Mouse (Mus musculus): ENCODE results near the gene Cd44.

Gene Cd44

GRCm38 (mm10) chr2:102913833-102914545, 12.5 kb upstream of the Cd44 start:
- no peak for DNase-seq (ENCODE audit: low read depth, low spot score)

GRCm38 (mm10) chr2:102912951-102913350, 11.5 kb upstream of the Cd44 start:
- DNase-seq (ENCODE audit: low read depth, low spot score): no peak

GRCm38 (mm10) chr2:102912469-102912868, 11.0 kb upstream of the Cd44 start:
- DNase-seq (ENCODE audit: low read depth, low spot score): no peak

GRCm38 (mm10) chr2:102909403-102909802, 7.9 kb upstream of the Cd44 start:
- no peak for DNase-seq (ENCODE audit: low read depth, low spot score)

GRCm38 (mm10) chr2:102905604-102906003, 4.1 kb upstream of the Cd44 start:
- peak; percentile 51 for DNase-seq (ENCODE audit: low read depth, low spot score)

GRCm38 (mm10) chr2:102901828-102902223, 361 bp upstream of the Cd44 start:
- no peak for DNase-seq (ENCODE audit: low read depth, low spot score)

- DNase-seq (ENCODE audit: low read depth, low spot score): no peak
These were observed 1.2 kb downstream of the Cd44 start for GRCm38 (mm10) chr2:102900230-102900721.

- peak; percentile 39 for DNase-seq (ENCODE audit: low read depth, low spot score)
These were observed 2.2 kb downstream of the Cd44 start for GRCm38 (mm10) chr2:102899238-102899637.

- peak; percentile 42 for DNase-seq (ENCODE audit: low read depth, low spot score)
These were observed 2.9 kb downstream of the Cd44 start for GRCm38 (mm10) chr2:102898585-102898984.

GRCm38 (mm10) chr2:102896154-102896553, 5.3 kb downstream of the Cd44 start:
- DNase-seq (ENCODE audit: low read depth, low spot score): no peak

- peak; percentile 63 for DNase-seq (ENCODE audit: low read depth, low spot score)
These were observed 6.3 kb downstream of the Cd44 start for GRCm38 (mm10) chr2:102895197-102895596.

GRCm38 (mm10) chr2:102894785-102895184, 6.7 kb downstream of the Cd44 start:
- DNase-seq (ENCODE audit: low read depth, low spot score): no peak

- DNase-seq (ENCODE audit: low read depth, low spot score): no peak
These were observed 12.7 kb downstream of the Cd44 start for GRCm38 (mm10) chr2:102888688-102889225.

- no peak for DNase-seq (ENCODE audit: low read depth, low spot score)
These were observed 14.3 kb downstream of the Cd44 start for GRCm38 (mm10) chr2:102887137-102887536.

GRCm38 (mm10) chr2:102886306-102886935, 15.0 kb downstream of the Cd44 start:
- DNase-seq (ENCODE audit: low read depth, low spot score): no peak

GRCm38 (mm10) chr2:102882597-102883272, 18.7 kb downstream of the Cd44 start:
- DNase-seq (ENCODE audit: low read depth, low spot score): peak; percentile 42

- DNase-seq (ENCODE audit: low read depth, low spot score): no peak
These were observed 19.4 kb downstream of the Cd44 start for GRCm38 (mm10) chr2:102882004-102882588.

GRCm38 (mm10) chr2:102878513-102878912, 23.0 kb downstream of the Cd44 start:
- DNase-seq (ENCODE audit: low read depth, low spot score): peak; percentile 39

GRCm38 (mm10) chr2:102877463-102877862, 24.0 kb downstream of the Cd44 start:
- no peak for DNase-seq (ENCODE audit: low read depth, low spot score)

- peak; percentile 46 for DNase-seq (ENCODE audit: low read depth, low spot score)
These were observed 25.3 kb downstream of the Cd44 start for GRCm38 (mm10) chr2:102876141-102876540.

GRCm38 (mm10) chr2:102873848-102874247, 27.6 kb downstream of the Cd44 start:
- DNase-seq (ENCODE audit: low read depth, low spot score): peak; percentile 76

GRCm38 (mm10) chr2:102873194-102873593, 28.3 kb downstream of the Cd44 start:
- DNase-seq (ENCODE audit: low read depth, low spot score): peak; percentile 89

Data from 3T3-L1 (cell line).